Mouse (Mus musculus) G1E (cell line): Measurements from ENCODE around the gene 2310046K23Rik. TPM values are rescaled to one million over a fixed set of nuclear protein-coding genes. Genes with fewer than 3 reads are reported as not detected.
"Not testable (repeated sequence)": the region's sequence is repeated elsewhere in the genome, so short reads cannot be mapped to it uniquely, and the experiment has no call there.

Source experiments
- ATAC-seq: 2 replicates; pipeline ENCODE4 v1.8.0; 2016; ENCODE audit warnings: mild to moderate bottlenecking; ENCODE audit not compliant: insufficient number of reproducible peaks, poor library complexity, low FRiP score, severe bottlenecking; ENCODE audit errors: extremely low read depth
- DNase-seq: peaks from one replicate; pipeline ENCODE4 v3.0.0; 2012; ENCODE audit warnings: low spot score
- H3K27me3 ChIP-seq: 2 replicates; pipeline ENCODE4 v1.6.1; 2012; ENCODE audit warnings: mild to moderate bottlenecking, low read length, inconsistent platforms; ENCODE audit not compliant: insufficient read depth
- H3K36me3 ChIP-seq: replicated peaks from 2 replicates; pipeline ENCODE3; 2012; ENCODE audit warnings: mild to moderate bottlenecking, inconsistent platforms
- H3K4me1 ChIP-seq: 2 replicates; pipeline ENCODE4 v1.6.1; 2012; ENCODE audit warnings: low read depth, low read length, inconsistent platforms, mixed read lengths; ENCODE audit not compliant: insufficient read depth
- H3K4me3 ChIP-seq: 2 replicates; pipeline ENCODE4 v1.5.1; 2012; ENCODE audit warnings: low read depth, mild to moderate bottlenecking, inconsistent platforms, low read length, moderate library complexity, mixed read lengths
- H3K9me3 ChIP-seq: replicated peaks from 2 replicates; pipeline ENCODE4 v1.6.1; 2012; ENCODE audit warnings: inconsistent platforms
- CTCF ChIP-seq: IDR thresholded peaks from 2 replicates; pipeline ENCODE4 v1.5.1; 2012; ENCODE audit warnings: low read depth, low read length, inconsistent platforms, mixed read lengths
- GATA1 ChIP-seq: IDR thresholded peaks from 2 replicates; pipeline ENCODE4 v1.6.1; 2012; ENCODE audit warnings: borderline replicate concordance, low read length, inconsistent platforms, mixed read lengths
- GATA2 ChIP-seq: IDR thresholded peaks from 2 replicates; pipeline ENCODE4 v1.6.1; 2012; ENCODE audit warnings: low read depth, low read length, inconsistent platforms, borderline replicate concordance
- POLR2AphosphoS5 ChIP-seq: IDR thresholded peaks from 2 replicates; pipeline ENCODE4 v1.6.1; 2012; ENCODE audit warnings: low read depth, low read length, inconsistent platforms; ENCODE audit not compliant: insufficient replicate concordance
- TAL1 ChIP-seq: conservative IDR thresholded peaks from 2 replicates; pipeline ENCODE4 v1.6.1; 2012; ENCODE audit warnings: low read depth, low read length, inconsistent platforms, mixed read lengths
- polyA plus RNA-seq: library from polyadenylated mRNA; stranded (reverse); fragments of >175 nt; gene quantifications from 2 replicates; pipeline ENCODE4 v1.2.3, GENCODE M21; 2012
- total RNA-seq, 2 experiments: library from RNA; stranded (forward) in 1 of 2; stranded (reverse) in 1 of 2; fragments of 200-1000 nt in 1 of 2; fragments of >200 nt in 1 of 2; fragmentation: Nextera tagmentation in 1 of 2; gene quantifications; 2 replicates each; pipeline ENCODE4 v1.2.3; 2014 to 2017

2310046K23Rik gene
- total and polyA plus RNA-seq, 3 experiments, result not detected

DNA sequence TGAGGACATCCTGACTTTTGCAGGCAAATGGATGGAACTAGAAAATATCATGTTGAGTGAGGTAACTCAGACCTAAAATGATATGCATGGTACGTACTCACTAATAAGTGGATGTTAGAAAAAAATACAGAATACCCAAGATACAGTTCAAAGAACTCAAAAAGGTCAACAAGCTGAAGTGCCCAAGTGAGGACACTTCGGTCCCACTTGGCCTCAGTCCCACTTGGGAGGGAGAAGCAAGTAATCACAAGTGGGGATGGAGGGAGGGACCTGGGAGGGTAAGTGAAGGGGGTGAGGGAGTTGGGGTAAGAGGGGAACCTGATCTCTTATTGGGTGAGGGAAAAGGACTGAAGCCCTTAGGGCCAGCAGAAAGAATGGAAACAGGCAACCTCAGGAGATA lies 34.4 kb upstream of the 2310046K23Rik start:
- H3K9me3 ChIP-seq, result no peaks in the 10 kb centered on the region
- TF ChIP-seq CTCF (no peak), GATA2 (no peak), GATA1 (no peak), TAL1 (no peak), POLR2AphosphoS5 (no peak)
- no peaks in the 10 kb centered on the region for H3K27me3 ChIP-seq
- no peak for ATAC-seq
- H3K36me3 ChIP-seq, result no peaks in the 10 kb centered on the region
- H3K4me1 ChIP-seq, result no peaks in the 10 kb centered on the region
- no peak overlapping the region for H3K4me3 ChIP-seq
- no peak for DNase-seq

DNA sequence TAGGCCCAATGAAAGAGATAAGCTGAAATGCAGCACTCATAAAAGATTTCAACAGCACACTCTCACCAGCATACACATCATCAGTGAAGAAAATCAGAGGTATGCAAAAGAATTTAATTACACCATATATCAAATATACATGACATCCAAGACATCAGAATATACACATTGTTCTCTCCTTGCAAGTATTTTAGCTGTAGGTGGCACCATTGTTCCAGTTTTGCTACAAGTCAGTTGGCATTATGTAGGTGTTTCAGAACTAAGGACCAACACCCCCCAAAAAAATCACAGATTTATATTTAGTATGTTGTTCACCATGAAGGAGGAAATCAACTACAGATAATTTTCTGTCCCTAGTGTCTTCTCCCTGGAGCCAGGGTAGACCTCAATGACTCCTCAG lies 31.1 kb upstream of the 2310046K23Rik start:
- H3K36me3 ChIP-seq, result no peaks in the 10 kb centered on the region
- H3K27me3 ChIP-seq, result no peaks in the 10 kb centered on the region
- no peak overlapping the region for H3K4me3 ChIP-seq
- H3K9me3 ChIP-seq, result no peaks in the 10 kb centered on the region
- H3K4me1 ChIP-seq, result no peaks in the 10 kb centered on the region
- TF ChIP-seq GATA2 (no peak), CTCF (no peak), POLR2AphosphoS5 (no peak), GATA1 (no peak)
- no peak for ATAC-seq
- DNase-seq, result no peak

DNA sequence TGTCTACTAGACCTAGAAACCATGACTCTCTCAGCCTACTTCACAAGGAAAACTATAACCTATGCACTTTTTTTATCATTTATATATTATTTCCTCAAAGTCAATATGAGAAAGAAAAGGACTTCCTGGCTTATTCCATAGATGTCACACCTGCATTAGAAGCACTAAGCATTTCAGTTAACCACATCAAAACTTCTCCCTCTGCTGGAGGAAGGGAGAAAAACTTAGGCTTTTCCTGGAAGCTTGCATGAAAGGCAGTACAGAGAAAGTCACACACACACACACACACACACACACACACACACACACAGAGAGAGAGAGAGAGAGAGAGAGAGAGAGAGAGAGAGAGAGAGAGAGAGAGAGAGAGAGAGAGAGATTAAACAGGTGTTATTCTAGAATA lies 22.0 kb downstream of the 2310046K23Rik start:
- no peaks in the 10 kb centered on the region for H3K27me3 ChIP-seq

DNA sequence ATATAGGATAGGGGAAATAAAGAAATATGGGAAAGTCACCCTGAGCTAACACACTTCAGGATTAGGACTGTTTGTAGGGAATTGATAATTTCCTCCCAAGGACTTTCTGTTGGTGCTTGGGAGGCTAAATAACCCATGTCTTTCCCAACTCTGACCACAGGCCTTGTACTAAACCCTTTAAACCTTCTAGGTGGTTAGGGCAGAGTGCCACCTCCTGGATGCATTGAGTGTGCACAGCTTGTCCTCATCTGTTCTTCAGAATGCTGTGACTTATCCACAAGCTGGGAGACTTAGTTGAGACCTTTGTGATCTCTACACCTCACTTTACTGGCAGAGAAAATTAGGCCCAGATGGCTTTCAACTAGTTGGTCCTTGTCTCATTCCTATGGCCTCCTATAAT lies 23.5 kb downstream of the 2310046K23Rik start:
- DNase-seq, result no peak
- H3K27me3 ChIP-seq, result no peaks in the 10 kb centered on the region
- H3K9me3 ChIP-seq, result 0 out of 2 replicates have a peak, but pooled peaks cover 2% of the 10 kb centered on the region
- no peaks in the 10 kb centered on the region for H3K36me3 ChIP-seq
- no peak overlapping the region for H3K4me3 ChIP-seq
- H3K4me1 ChIP-seq, result no peaks in the 10 kb centered on the region
- no peak for ATAC-seq
- no peak for TF ChIP-seq GATA2
- no peak for TF ChIP-seq TAL1
- TF ChIP-seq GATA1, result no peak
- TF ChIP-seq POLR2AphosphoS5, result no peak
- no peak for TF ChIP-seq CTCF

More for the DNA sequence above, 22.0 kb downstream of the 2310046K23Rik start:
- Histone ChIP-seq H3K4me3 (no peak overlapping the region), H3K4me1 (no peaks in the 10 kb centered on the region), H3K9me3 (no peaks in the 10 kb centered on the region), H3K36me3 (no peaks in the 10 kb centered on the region)
- ATAC-seq (no peak), DNase-seq (no peak)
- TF ChIP-seq GATA2 (no peak), TAL1 (no peak), CTCF (no peak), POLR2AphosphoS5 (no peak), GATA1 (no peak)

DNA sequence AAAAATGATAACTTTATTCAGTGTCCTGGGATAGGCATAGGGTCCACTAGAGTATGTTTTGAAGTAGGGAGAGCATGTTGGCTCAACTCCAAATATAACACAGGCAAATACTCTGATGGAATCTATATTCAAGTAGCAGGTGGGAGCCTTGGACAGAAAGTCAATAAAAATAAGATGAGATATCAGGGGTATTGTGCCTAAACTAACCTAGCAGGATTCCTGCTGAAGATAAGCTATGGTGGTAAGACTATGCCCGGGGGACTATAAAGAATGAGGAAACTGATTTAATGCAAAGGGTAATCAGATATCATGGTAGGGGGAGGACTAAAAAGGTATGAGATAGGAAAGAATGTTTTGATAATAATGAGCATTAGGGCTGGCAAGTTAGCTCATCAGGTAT lies 26.1 kb downstream of the 2310046K23Rik start:
- ATAC-seq, result no peak
- TF ChIP-seq TAL1, result no peak
- Histone ChIP-seq H3K4me3 (no peak overlapping the region), H3K9me3 (0 out of 2 replicates have a peak, but pooled peaks cover 2% of the 10 kb centered on the region), H3K36me3 (no peaks in the 10 kb centered on the region), H3K4me1 (no peaks in the 10 kb centered on the region), H3K27me3 (no peaks in the 10 kb centered on the region)
- no peak for DNase-seq

DNA sequence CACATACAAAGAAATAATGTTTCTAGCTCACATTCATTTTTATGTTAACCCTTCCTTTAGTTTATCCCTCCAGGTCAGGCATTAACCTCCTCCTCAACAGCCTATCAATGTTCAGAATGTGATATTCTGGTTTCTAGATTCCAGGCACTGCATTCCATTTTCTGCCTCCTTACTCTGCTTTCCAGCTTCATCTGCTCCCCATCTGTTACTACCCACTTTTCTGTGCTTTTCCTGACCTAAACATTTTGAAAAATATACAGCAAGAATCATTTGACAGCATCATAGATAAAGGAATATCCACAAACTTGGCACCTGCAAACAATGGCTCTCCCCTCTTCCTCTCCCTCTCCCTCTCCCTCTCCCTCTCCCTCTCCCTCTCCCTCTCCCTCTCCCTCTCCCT lies 30.8 kb downstream of the 2310046K23Rik start:
- no peak for DNase-seq
- Histone ChIP-seq H3K4me3 (no peak overlapping the region), H3K27me3 (no peaks in the 10 kb centered on the region), H3K9me3 (peaks cover 6% of the 10 kb centered on the region), H3K36me3 (no peaks in the 10 kb centered on the region), H3K4me1 (no peaks in the 10 kb centered on the region)
- ATAC-seq, result no peak
- no peak for TF ChIP-seq POLR2AphosphoS5
- TF ChIP-seq GATA2, result no peak
- no peak for TF ChIP-seq GATA1
- TF ChIP-seq CTCF, result no peak
- TF ChIP-seq TAL1, result no peak

DNA sequence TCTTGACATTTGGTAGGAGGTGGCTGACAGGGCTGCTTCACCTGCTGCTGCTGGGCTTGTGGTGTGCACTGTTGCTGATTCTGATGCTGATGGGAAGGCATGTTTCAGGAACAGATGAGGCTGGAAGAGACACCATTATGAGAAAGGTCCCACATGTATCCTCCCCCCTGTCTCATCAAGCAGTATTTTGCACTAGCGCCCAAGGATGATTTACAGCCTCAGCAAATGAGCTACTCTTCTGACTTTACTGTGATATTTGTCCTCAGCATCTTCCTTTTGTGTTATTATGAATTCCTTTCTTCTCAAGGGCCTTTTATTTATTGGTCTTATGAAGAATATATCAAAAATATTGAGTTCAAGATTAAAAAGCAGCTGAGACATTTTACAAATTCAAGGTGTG lies 33.9 kb downstream of the 2310046K23Rik start, which contains the start of gene Sprr4:
Gene Sprr4 (minus strand): TSS at position 101 of the 400 bp plus-strand sequence.
- Histone ChIP-seq H3K4me3 (no peak within 1 kb of the TSS), H3K4me1 (no peaks in the 10 kb centered on the region), H3K27me3 (no peaks in the 10 kb centered on the region), H3K36me3 (no peaks in the 10 kb centered on the region), H3K9me3 (peaks cover 4% of the 10 kb centered on the region)
- TF ChIP-seq POLR2AphosphoS5 (no peak), GATA1 (no peak), TAL1 (no peak), CTCF (no peak), GATA2 (no peak)
- ATAC-seq (no peak), DNase-seq (no peak)

DNA sequence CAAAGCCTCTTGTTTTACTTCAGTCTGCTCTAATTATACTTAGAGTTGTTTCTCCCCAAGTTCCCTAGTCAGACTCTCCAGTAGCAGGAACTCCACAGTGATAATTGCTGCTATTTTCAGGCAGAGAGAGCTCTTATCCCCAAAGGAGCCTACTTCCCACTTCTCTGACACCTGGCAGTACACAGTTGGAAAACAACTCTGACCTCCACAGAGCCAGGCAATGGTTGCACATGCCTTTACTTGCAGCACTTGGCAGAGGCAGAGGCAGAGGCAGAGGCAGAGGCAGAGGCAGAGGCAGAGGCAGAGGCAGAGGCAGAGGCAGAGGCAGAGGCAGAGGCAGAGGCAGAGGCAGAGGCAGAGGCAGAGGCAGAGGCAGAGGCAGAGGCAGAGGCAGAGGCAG lies 44.0 kb downstream of the 2310046K23Rik start:
- not testable (repeated sequence) for H3K4me1 ChIP-seq, H3K27me3 ChIP-seq, ATAC-seq, H3K36me3 ChIP-seq, DNase-seq, H3K4me3 ChIP-seq, H3K9me3 ChIP-seq
